Mouse (Mus musculus): ENCODE results near the gene Lhx2.

Lhx2 gene

GRCm38 (mm10) chr2:38410227-38410626 lies 71.1 kb downstream of the Lhx2 start:
- DNase-seq (ENCODE audit: low read depth), result no peak

- DNase-seq (ENCODE audit: low read depth), result no peak
These were observed 73.6 kb downstream of the Lhx2 start for GRCm38 (mm10) chr2:38412599-38413177.

GRCm38 (mm10) chr2:38417970-38418369 lies 78.9 kb downstream of the Lhx2 start:
- DNase-seq (ENCODE audit: low read depth), result peak; percentile 55

Measured in 416B (cell line).